Mouse (Mus musculus) ES-E14 (cell line): ENCODE results near the gene Zfp384. TPM values are rescaled to one million over a fixed set of nuclear protein-coding genes. Genes with fewer than 3 reads are reported as not detected.

ENCODE experiments used
- DNase-seq: peaks from one replicate; pipeline ENCODE4 v3.0.0-alpha.2; 2013; ENCODE audit warnings: low read depth, low spot score
- H3K27ac ChIP-seq: 2 replicates; pipeline ENCODE4 v1.5.1; 2012; ENCODE audit warnings: low read depth, mild to moderate bottlenecking, low read length, moderate library complexity, mixed read lengths; ENCODE audit not compliant: poor library complexity, insufficient read depth, severe bottlenecking
- H3K36me3 ChIP-seq: 2 replicates; pipeline ENCODE4 v1.6.1; 2012; ENCODE audit warnings: mild to moderate bottlenecking, low read length, moderate library complexity, mixed read lengths; ENCODE audit not compliant: control insufficient read depth, poor library complexity, insufficient read depth, severe bottlenecking
- H3K4me1 ChIP-seq, 2 experiments: fragments of 150-350 bp in 1 of 2; sonication (generic) in 1 of 2; 2 replicates each; pipeline ENCODE4 v1.6.1; 2012; ENCODE audit warnings: low read length in 2 of 2, mild to moderate bottlenecking in 1 of 2, mixed read lengths in 1 of 2; ENCODE audit not compliant: control insufficient read depth in 2 of 2, insufficient read depth in 2 of 2, poor library complexity in 1 of 2
- H3K4me3 ChIP-seq, 2 experiments: fragments of 150-350 bp in 1 of 2; sonication (generic) in 1 of 2; 2 replicates each; pipeline ENCODE4 v1.5.1; 2012; ENCODE audit warnings: low read length in 2 of 2, low read depth in 1 of 2, mild to moderate bottlenecking in 1 of 2, mixed read lengths in 1 of 2; ENCODE audit not compliant: insufficient read depth in 1 of 2, poor library complexity in 1 of 2, severe bottlenecking in 1 of 2
- H3K9ac ChIP-seq: 2 replicates; pipeline ENCODE4 v1.6.1; 2012; ENCODE audit warnings: low read depth, mild to moderate bottlenecking, low read length, mixed read lengths; ENCODE audit not compliant: poor library complexity, insufficient read depth, severe bottlenecking
- H3K9me3 ChIP-seq: fragments of 150-350 bp; sonication (generic); 2 replicates; pipeline ENCODE4 v1.6.1; 2012; ENCODE audit warnings: low read depth, mild to moderate bottlenecking, low read length; ENCODE audit not compliant: control insufficient read depth, insufficient read depth
- CHD2 ChIP-seq: IDR thresholded peaks from 2 replicates; pipeline ENCODE4 v1.6.1; 2014; ENCODE audit warnings: mild to moderate bottlenecking, low read depth, low read length, inconsistent platforms
- HCFC1 ChIP-seq: IDR thresholded peaks from 2 replicates; pipeline ENCODE4 v1.6.1; 2012; ENCODE audit warnings: low read length, inconsistent platforms, borderline replicate concordance; ENCODE audit not compliant: insufficient read depth
- MAFK ChIP-seq: IDR thresholded peaks from 2 replicates; pipeline ENCODE4 v1.6.1; 2014; ENCODE audit warnings: mild to moderate bottlenecking, low read depth, low read length, inconsistent platforms; ENCODE audit not compliant: insufficient read depth
- ZC3H11A ChIP-seq: IDR thresholded peaks from 2 replicates; pipeline ENCODE4 v1.6.1; 2012; ENCODE audit warnings: low read depth, mild to moderate bottlenecking, inconsistent platforms, low read length, borderline replicate concordance
- ZNF384 ChIP-seq: IDR thresholded peaks from 2 replicates; pipeline ENCODE4 v1.6.1; 2012; ENCODE audit warnings: low read depth, low read length, inconsistent platforms
- in situ Hi-C, 2 experiments: fragments of 600-800 bp; cut with MboI; formaldehyde crosslinking; loops; one replicate each; pipeline ENCODE4 v1.15.1; 2025; ENCODE audit warnings: low sequenced_read_pairs in 2 of 2, inconsistent platforms in 1 of 2; ENCODE audit not compliant: unreplicated experiment in 2 of 2
- total RNA-seq: library from RNA; depleted of rRNA; stranded (reverse); fragments of 300-350 nt; gene quantifications from 2 replicates; pipeline ENCODE4 v1.2.3, GENCODE M21; 2012; rRNA removed

Gene Zfp384
- 25.1 and 25.6 TPM in 2 replicates for total RNA-seq

DNA sequence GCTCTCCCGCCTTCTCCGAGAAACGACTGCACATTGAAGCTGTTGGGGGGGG, at the start of gene Zfp384:
Zfp384 (plus strand) TSS at position 17 of the 52 bp plus-strand sequence.
- in situ Hi-C loops = no loop called here
- Histone ChIP-seq H3K27ac (peak within 1 kb of the TSS; percentile 93), H3K4me1 (peaks cover 4 to 8% of the 10 kb centered on the region in 2 experiments; a peak in 3 of 4 replicates), H3K9me3 (no peaks in the 10 kb centered on the region), H3K9ac (peak within 1 kb of the TSS; percentile 95), H3K4me3 (peak within 1 kb of the TSS; percentile 69 to 97), H3K36me3 (peaks cover 2% of the 10 kb centered on the region; the same call in 1 of the 2 replicates)
- DNase-seq = no peak
- no peak for TF ChIP-seq ZC3H11A
- no peak for TF ChIP-seq ZNF384
- no peak for TF ChIP-seq HCFC1
- TF ChIP-seq MAFK = no peak
- no peak for TF ChIP-seq CHD2

DNA sequence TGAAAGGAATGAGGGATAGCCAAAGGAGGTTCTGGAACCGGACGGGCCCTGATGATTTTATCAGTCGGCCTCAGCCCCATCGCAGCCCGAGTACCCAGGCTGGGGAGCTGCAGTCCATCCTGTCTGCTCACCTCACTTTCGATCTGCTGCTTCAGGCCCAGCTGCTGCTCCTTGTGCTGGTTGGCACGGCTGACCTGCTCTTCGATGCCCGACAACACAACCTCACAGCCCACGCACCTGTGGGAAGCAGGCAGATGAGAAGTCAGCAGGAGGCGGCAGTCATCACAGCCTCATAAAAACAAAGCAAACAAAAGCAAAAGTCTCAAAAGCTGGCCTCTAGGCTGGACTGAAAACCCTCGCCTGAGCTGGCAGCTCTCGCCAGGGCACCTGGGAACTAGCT, 49.0 kb upstream of the Zfp384 start:
- Histone ChIP-seq H3K9ac (no peak overlapping the region), H3K4me1 (peaks cover 0 to 10% of the 10 kb centered on the region in 2 experiments; a peak in 1 of 4 replicates), H3K4me3 (no peak overlapping the region), H3K9me3 (no peaks in the 10 kb centered on the region; the same call in 1 of the 2 replicates), H3K27ac (no peak overlapping the region), H3K36me3 (peaks cover 46% of the 10 kb centered on the region)
- in situ Hi-C loops = no loop called here
- no peak for DNase-seq
- TF ChIP-seq HCFC1 = no peak
- TF ChIP-seq MAFK = no peak
- TF ChIP-seq CHD2 = no peak

DNA sequence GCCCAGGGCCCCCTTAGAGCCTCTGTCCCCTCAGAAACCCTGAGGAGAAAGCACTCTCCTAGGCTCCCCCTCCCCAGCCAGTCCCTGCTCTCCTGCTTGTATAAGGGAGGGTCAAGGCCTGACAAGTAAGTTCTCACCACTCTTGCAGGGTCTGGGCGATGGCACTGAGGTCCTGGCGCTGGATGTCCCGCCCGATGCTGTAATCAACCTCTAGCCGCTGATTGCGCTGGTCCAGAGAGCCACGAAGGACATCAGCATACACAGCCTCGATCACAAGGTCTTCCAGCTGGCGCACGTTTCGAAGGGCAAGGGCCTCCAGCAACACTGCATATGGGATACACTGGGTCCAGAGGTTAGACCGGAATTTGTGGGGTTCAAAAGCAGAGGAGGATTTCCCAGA, 47.9 kb upstream of the Zfp384 start:
- Histone ChIP-seq H3K9me3 (no peaks in the 10 kb centered on the region), H3K4me3 (no peak overlapping the region), H3K9ac (no peak overlapping the region), H3K4me1 (peaks cover 0 to 10% of the 10 kb centered on the region in 2 experiments; a peak in 1 of 4 replicates), H3K36me3 (peaks cover 44% of the 10 kb centered on the region), H3K27ac (no peak overlapping the region)
- no peak for DNase-seq
- in situ Hi-C loops = no loop called here
- TF ChIP-seq HCFC1 (no peak), MAFK (no peak), ZC3H11A (no peak), CHD2 (no peak), ZNF384 (no peak)

DNA sequence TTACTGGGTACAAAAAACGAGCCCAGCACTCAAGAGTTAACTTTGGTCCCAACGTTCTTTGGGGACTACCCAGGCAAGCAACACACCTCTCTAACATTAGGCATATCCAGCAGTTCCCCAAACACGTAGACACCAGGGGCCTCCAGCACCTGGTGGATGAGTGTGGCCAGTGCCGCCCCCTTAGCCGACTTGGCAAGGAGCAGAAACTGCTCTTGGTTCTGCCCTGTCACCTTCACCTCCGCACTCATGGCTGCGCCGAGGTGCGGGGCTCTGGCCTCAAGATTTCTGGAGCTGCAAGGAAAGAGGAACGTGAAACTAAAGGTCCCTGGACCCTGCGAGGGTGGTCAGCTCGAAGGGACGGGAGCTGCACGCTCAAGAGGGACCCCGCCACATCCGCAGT, 44.3 kb upstream of the Zfp384 start:
- in situ Hi-C loops = no loop called here
- DNase-seq = no peak
- no peak for TF ChIP-seq ZNF384
- Histone ChIP-seq H3K27ac (peak overlapping the region; percentile 94), H3K4me1 (peaks cover 0 to 6% of the 10 kb centered on the region in 2 experiments; a peak in 1 of 4 replicates), H3K9me3 (no peaks in the 10 kb centered on the region), H3K9ac (peak overlapping the region; percentile 91), H3K4me3 (peak overlapping the region; percentile 84 to 91), H3K36me3 (peaks cover 26% of the 10 kb centered on the region)

DNA sequence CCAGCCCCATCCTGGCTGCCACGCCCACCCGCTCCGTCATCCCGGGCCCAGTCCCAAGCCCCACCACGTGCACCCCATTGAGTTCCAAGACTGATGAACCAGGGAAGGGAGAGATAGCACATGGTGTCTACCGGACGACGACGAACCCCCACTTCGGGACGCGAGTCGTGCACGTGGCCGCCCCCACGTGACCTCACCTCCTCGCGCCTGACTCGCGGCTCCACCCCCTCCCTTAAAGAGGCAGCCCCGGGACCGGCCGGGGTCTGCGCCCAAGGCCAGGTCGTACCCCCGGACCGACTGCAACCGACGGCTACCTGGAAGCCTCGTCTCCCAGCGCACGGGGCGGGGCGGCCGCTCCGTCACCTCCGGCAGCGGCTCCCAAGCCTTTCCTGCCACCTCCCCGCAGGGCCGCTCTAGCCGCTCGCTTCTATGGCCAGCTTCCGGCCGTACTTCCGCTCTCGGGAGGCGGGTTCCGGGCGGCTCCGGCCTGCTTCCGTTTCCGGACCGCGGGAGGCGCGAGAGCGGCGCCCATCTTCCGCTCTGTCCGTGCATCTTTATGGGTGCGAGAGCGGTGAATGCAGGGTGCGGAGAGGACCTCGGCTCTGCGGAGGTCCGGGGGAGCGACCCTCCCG, 43.7 kb upstream of the Zfp384 start, which contains the start of gene Cops7a:
Cops7a (minus strand) TSS at position 451 of the 632 bp plus-strand sequence.
- Histone ChIP-seq H3K4me1 (peaks cover 0 to 4% of the 10 kb centered on the region in 2 experiments; a peak in 1 of 4 replicates), H3K9ac (peak within 1 kb of the TSS; percentile 99), H3K36me3 (peaks cover 21% of the 10 kb centered on the region), H3K9me3 (no peaks in the 10 kb centered on the region), H3K27ac (peak within 1 kb of the TSS; percentile 94), H3K4me3 (peak within 1 kb of the TSS; percentile 84 to 91)
- in situ Hi-C loops = no loop called here
- peak; percentile 70; the same call in 1 of the 2 replicates for TF ChIP-seq HCFC1
- no peak for TF ChIP-seq ZNF384
- peak; percentile 91 for DNase-seq
